Mouse (Mus musculus) T-helper 1 cell (primary cell): ENCODE results near the gene Muc13.

ENCODE experiments used
- in situ Hi-C: fragments of 300-600 bp; cut with MboI, MseI; formaldehyde crosslinking; loops from one replicate; pipeline ENCODE4 v1.15.1; 2025; ENCODE audit warnings: high pct_unique_total_duplicates

The Muc13 gene

DNA sequence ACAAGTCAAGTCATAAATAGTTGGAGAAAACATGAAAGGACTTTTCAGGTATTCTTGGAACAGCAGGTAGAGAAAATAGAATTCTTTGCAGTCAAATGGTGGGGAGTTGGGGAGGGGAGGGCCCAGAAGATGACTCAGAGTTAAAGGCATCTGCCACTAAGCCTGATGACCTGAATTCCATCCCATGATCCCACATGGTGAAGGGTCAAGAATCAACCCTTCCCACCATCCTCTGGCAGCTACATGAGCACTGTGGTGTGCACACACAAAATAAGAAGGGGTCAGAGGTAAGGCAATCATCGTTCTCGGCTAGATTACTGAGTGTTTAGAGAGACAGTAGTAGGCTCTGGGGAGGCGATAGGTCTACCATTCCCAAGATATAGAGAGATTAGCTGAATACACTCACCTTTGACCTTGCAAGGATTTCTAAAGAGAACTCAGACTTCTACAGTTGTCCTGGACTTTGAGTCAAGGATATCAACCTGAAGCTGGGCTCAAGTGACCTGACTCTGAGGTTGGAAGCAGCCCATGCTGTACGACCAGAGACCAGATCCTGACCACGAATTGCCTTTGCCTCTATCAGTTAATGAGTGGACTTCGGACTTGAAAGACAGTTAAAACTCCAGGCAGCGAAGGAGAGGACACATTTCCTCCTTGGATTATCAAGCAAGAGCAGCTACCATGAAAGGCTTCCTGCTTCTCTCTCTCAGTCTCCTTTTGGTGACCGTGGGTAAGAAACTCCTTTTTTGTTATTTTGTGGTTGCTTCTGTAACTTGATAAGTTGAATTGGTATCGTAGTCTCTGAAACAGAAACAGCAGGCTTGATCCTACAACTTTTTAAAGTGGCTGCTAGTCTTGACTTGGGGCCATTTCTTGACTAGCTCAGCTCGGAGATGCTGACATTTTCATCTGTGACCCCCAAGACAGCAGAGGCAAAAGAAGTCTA lies at the start of gene Muc13:
TSS of gene Muc13 (plus strand) at position 192 of the 946 bp plus-strand sequence.
- in situ Hi-C loops: no loop called here

- in situ Hi-C loops: no loop called here
These were observed 49.0 kb upstream of the Muc13 start for GRCm38 (mm10) chr16:33744622-33745419.

GRCm38 (mm10) chr16:33745457-33745856 lies 48.4 kb upstream of the Muc13 start:
- in situ Hi-C loops: no loop called here

DNA sequence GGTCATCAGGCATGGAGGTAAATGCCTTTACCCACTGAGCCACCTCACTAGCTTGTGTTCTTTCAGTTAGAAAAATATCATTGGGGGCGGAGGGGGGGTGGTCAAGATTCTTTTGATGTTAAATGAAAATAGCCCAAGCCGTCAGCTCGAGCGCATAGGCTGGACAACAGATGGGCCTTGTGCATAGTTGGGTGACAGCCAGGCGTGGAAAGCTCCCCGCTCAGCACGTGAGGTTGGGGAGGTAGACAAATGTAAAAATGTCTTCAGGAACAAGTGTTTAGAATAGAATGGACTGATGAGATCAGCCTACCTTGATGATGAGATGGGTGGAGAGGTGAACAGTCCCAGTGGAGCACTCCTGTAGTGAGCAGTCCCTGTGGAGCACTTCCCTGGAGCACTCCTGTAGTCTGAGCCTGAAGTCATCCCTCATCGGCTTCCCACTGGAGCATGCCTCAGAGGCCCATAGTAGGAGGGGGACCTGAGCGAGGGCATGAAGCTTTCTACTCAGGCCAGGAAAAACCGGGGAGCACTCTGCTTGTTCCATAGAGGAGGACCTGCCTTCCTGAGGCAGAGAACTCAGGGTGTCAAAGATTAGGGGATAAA lies 47.7 kb upstream of the Muc13 start:
- in situ Hi-C loops: no loop called here

DNA sequence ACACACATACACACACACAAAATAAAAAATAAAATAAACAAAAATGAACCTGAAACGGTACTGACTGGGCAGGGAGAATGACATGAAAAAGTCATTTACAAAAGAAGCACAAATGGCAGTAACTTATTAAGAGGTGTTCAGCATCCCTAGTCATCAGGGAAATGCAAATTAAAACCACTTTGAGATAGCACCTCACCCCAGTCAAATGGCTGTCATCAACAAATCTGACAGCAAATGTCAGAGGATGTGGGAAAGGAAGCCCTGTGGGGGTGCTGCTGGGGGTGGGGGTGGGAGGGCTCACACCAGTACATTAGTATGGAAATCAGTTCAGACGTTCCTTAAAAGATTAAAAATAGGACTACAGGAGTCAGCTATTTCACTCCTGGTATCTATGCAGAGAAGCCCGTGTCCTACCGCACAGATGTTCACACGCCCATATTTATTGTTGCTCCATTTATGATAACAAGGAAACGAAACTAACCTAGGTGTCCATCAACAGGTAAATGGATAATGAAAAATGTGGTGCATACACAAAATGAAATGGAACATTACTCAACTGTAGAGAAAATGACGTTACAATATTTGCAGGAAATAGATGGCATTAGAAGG lies 46.4 kb upstream of the Muc13 start:
- in situ Hi-C loops: no loop called here

- in situ Hi-C loops: no loop called here
These were observed 45.8 kb upstream of the Muc13 start for GRCm38 (mm10) chr16:33747994-33748393.

GRCm38 (mm10) chr16:33751152-33751551 lies 42.7 kb upstream of the Muc13 start:
- in situ Hi-C loops: loop anchor here (10.0 kb wide), 1 partner anchor 1136 kb away; no protein-coding TSS in a partner anchor

DNA sequence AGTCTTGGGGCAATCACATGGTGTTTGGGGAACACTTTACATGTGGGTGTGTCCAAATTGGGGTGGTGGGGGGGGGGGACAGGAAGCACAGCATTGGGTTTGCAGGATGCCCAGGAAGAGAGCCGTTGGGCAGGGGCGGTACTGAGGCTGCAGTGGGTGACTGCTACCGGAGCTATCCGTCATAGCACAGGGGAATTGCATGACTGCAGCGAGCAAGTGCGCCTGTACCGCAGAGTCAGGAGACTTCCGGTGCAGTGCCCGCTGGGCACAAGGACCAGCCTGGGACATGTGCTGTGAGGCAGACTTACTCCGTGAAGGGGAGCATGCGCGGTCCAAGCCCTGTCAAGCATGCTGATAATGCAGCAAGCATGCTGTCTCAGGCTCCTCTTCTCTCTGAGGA lies 42.2 kb upstream of the Muc13 start:
- in situ Hi-C loops: loop anchor here (10.0 kb wide), 1 partner anchor 1137 kb away; no protein-coding TSS in a partner anchor

GRCm38 (mm10) chr16:33752904-33753578 lies 40.8 kb upstream of the Muc13 start:
- in situ Hi-C loops: loop anchor here (10.0 kb wide), 1 partner anchor 1138 kb away; no protein-coding TSS in a partner anchor

DNA sequence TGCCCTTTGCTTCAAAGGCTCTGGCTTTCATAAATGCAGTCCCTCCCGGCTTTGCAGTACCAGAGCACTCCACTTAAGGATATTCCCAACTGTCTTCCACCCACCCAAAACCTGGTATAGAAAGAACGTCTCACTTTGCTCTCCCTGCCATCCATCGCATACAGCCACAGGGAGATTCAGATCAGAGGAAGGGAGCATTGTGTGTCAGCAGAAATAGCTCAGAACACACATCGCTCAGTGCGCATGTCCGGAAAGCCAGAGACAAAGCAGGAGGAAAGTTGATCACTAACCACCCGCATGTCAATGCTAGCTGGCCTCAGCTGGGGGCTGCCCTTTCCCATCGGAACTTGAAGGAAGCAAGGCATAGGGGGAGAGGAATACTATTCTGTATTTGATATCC lies 38.5 kb upstream of the Muc13 start:
- in situ Hi-C loops: loop anchor here (5.0 to 10.0 kb wide), 2 partner anchors 47 to 1140 kb away; no protein-coding TSS in a partner anchor

DNA sequence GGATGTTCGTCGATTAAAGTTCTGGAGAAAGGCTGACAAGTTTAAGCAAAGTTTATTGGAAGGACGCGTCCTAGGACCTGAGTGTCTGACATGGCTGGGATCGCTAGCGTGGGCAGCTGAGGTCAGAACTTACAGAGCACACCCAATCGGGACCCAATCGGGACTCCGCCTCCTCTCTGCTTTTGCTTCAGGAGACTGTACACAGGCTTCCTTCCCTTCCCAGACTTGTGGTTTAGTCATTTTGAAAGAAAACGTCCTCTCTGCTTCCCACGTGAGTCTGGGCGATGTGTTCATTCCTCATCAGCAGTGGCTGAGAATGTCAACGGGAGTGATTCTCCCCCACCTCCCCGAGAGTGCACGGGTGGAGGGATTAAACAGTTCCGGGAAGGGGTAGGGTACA lies 37.9 kb upstream of the Muc13 start:
- in situ Hi-C loops: loop anchor here (5.0 to 10.0 kb wide), 2 partner anchors 46 to 1141 kb away; no protein-coding TSS in a partner anchor

DNA sequence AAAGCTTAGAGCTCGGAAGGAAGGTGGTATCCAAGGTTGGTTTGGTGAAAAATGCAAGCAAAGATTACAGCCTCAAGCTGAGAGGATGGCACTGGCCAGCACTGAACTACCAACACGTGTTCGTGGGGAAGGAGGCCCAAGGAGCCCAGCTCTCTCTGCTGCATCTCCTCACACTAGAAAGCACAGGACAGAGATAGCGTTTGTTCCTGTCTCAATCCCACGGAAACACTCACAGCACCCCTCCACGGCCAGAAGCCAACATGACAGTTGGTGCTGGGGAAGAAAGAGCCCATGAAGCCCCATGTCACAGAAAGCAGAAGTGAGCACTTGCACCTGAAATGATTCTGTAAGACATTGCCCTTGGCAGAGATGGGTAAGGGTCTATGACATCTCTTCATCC lies 37.4 kb upstream of the Muc13 start:
- in situ Hi-C loops: loop anchor here (5.0 to 10.0 kb wide), 2 partner anchors 46 to 1142 kb away; no protein-coding TSS in a partner anchor

DNA sequence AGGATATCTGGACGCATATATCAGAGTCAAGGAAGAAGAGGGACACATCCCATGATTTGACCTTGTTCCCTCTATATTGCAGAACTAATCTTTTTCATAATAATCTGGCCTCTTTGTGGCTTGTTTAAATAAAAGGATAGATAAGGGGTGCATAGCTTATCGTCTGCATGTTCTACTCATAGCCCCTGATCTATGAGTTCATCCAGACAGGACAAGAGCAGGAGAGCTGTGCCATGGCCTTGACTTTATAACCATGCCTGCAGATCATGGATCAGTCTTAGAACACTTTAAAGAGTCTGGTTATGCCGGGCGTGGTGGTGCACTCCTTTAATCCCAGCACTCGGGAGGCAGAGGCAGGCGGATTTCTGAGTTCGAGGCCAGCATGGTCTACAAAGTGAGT lies 34.6 kb upstream of the Muc13 start:
- in situ Hi-C loops: loop anchor here (5.0 to 10.0 kb wide), 2 partner anchors 43 to 1144 kb away; no protein-coding TSS in a partner anchor

- in situ Hi-C loops: no loop called here
These were observed 33.3 kb upstream of the Muc13 start for GRCm38 (mm10) chr16:33760542-33760941.

DNA sequence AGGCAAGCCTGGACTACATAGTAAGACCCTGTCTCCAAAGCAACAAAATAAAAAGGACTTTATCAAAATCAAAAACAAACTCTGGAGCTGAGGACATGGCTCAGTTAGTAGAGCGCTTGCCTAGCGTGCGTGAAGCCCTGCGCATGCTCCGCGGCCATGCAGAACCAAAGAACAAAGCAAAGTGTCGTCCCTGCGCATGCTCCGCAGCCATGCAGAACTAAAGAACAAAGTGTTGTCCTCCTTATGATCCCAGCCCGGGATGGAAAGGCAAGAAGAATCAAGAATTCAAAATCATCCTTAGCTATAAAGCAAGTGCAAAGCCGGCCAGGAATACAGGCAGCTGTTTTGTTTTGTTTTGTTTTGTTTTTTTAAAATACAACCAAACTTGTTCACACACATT lies 32.8 kb upstream of the Muc13 start:
- in situ Hi-C loops: no loop called here

DNA sequence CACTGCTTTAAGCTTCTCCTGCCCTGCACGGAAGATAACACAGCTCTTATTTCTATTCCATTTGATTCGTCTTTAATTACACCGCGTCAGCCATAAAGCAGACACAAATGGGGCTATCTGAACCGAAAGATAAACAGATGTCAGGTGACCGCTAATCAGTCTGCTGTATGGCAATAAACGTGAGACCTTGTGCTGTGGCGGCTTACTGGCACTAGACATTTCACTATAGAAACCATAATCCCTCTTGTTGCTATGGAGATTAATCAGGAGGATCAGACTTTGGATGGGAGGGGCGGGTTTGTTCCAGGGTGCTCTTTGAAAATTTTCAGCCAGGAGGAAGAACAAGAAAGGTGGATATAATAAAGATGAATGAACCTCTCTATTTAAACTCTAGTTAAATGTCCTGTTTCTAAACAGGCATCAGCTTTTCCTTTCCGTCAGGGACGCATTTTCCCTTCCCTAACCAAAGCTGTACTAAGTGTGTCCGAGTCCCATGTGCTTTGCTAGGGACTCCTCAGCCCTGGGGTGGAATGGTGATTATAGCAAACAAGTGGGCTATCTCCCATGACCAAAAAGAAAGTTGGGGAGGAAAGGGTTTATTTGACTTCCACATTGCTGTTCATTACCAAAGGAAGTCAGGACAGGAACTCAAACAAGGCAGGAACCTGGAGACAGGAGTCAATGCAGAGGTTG lies 29.2 kb upstream of the Muc13 start:
- in situ Hi-C loops: no loop called here

DNA sequence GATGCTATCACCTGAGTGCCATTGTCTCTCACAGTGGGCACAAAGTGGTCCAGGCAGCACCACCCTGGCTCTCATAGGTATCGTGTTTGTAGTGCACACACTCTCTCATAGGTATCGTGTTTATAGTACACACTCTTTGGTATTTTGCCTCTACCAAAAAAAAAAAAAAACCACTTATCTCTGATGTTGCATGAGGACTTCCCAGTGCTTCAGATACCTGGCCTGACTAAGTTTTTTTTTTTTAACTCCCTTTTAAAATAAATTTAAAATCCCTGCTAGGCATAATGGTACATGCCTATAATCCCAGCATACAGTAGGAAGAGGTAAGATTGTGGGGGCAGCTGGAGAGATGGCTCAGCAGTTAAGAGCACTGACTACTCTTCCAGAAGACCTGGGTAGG lies 28.4 kb upstream of the Muc13 start:
- in situ Hi-C loops: no loop called here

GRCm38 (mm10) chr16:33766309-33766708 lies 27.5 kb upstream of the Muc13 start:
- in situ Hi-C loops: no loop called here

DNA sequence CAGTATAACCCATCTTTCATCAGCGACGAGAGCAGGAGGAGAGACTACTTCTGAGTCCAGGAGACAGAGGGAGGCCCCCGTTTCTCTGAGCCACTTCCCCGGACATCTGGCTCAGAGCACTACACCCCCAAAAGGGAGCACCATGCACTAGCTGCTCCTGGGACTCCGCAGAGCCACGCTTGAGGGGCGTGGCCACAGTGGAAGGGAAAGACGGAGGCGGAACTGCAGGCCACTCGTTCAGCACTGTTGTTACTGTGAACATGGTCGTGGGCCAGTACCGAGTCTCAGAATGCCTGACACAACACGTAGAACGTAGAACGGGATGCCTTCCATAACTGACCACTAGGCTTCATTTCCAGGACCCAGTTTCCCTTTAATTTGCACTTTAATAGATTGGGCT lies 27.1 kb upstream of the Muc13 start:
- in situ Hi-C loops: no loop called here
